Mouse (Mus musculus) ES-E14 (cell line): ENCODE data around the gene Atf7ip. TPM values are rescaled to one million over a fixed set of nuclear protein-coding genes. Genes with fewer than 3 reads are reported as not detected.

ENCODE experiments used
- DNase-seq: peaks from one replicate; pipeline ENCODE4 v3.0.0-alpha.2; 2013; ENCODE audit warnings: low read depth, low spot score
- H3K27ac ChIP-seq: 2 replicates; pipeline ENCODE4 v1.5.1; 2012; ENCODE audit warnings: low read depth, mild to moderate bottlenecking, low read length, moderate library complexity, mixed read lengths; ENCODE audit not compliant: poor library complexity, insufficient read depth, severe bottlenecking
- H3K36me3 ChIP-seq: 2 replicates; pipeline ENCODE4 v1.6.1; 2012; ENCODE audit warnings: mild to moderate bottlenecking, low read length, moderate library complexity, mixed read lengths; ENCODE audit not compliant: control insufficient read depth, poor library complexity, insufficient read depth, severe bottlenecking
- H3K4me1 ChIP-seq, 2 experiments: fragments of 150-350 bp in 1 of 2; sonication (generic) in 1 of 2; 2 replicates each; pipeline ENCODE4 v1.6.1; 2012; ENCODE audit warnings: low read length in 2 of 2, mild to moderate bottlenecking in 1 of 2, mixed read lengths in 1 of 2; ENCODE audit not compliant: control insufficient read depth in 2 of 2, insufficient read depth in 2 of 2, poor library complexity in 1 of 2
- H3K4me3 ChIP-seq, 2 experiments: fragments of 150-350 bp in 1 of 2; sonication (generic) in 1 of 2; 2 replicates each; pipeline ENCODE4 v1.5.1; 2012; ENCODE audit warnings: low read length in 2 of 2, low read depth in 1 of 2, mild to moderate bottlenecking in 1 of 2, mixed read lengths in 1 of 2; ENCODE audit not compliant: insufficient read depth in 1 of 2, poor library complexity in 1 of 2, severe bottlenecking in 1 of 2
- H3K9ac ChIP-seq: 2 replicates; pipeline ENCODE4 v1.6.1; 2012; ENCODE audit warnings: low read depth, mild to moderate bottlenecking, low read length, mixed read lengths; ENCODE audit not compliant: poor library complexity, insufficient read depth, severe bottlenecking
- H3K9me3 ChIP-seq: fragments of 150-350 bp; sonication (generic); 2 replicates; pipeline ENCODE4 v1.6.1; 2012; ENCODE audit warnings: low read depth, mild to moderate bottlenecking, low read length; ENCODE audit not compliant: control insufficient read depth, insufficient read depth
- CHD2 ChIP-seq: IDR thresholded peaks from 2 replicates; pipeline ENCODE4 v1.6.1; 2014; ENCODE audit warnings: mild to moderate bottlenecking, low read depth, low read length, inconsistent platforms
- HCFC1 ChIP-seq: IDR thresholded peaks from 2 replicates; pipeline ENCODE4 v1.6.1; 2012; ENCODE audit warnings: low read length, inconsistent platforms, borderline replicate concordance; ENCODE audit not compliant: insufficient read depth
- MAFK ChIP-seq: IDR thresholded peaks from 2 replicates; pipeline ENCODE4 v1.6.1; 2014; ENCODE audit warnings: mild to moderate bottlenecking, low read depth, low read length, inconsistent platforms; ENCODE audit not compliant: insufficient read depth
- ZC3H11A ChIP-seq: IDR thresholded peaks from 2 replicates; pipeline ENCODE4 v1.6.1; 2012; ENCODE audit warnings: low read depth, mild to moderate bottlenecking, inconsistent platforms, low read length, borderline replicate concordance
- ZNF384 ChIP-seq: IDR thresholded peaks from 2 replicates; pipeline ENCODE4 v1.6.1; 2012; ENCODE audit warnings: low read depth, low read length, inconsistent platforms
- in situ Hi-C, 2 experiments: fragments of 600-800 bp; cut with MboI; formaldehyde crosslinking; loops; one replicate each; pipeline ENCODE4 v1.15.1; 2025; ENCODE audit warnings: low sequenced_read_pairs in 2 of 2, inconsistent platforms in 1 of 2; ENCODE audit not compliant: unreplicated experiment in 2 of 2
- total RNA-seq: library from RNA; depleted of rRNA; stranded (reverse); fragments of 300-350 nt; gene quantifications from 2 replicates; pipeline ENCODE4 v1.2.3, GENCODE M21; 2012

Gene Atf7ip
- total RNA-seq, 1 experiment: 26.8 TPM

DNA sequence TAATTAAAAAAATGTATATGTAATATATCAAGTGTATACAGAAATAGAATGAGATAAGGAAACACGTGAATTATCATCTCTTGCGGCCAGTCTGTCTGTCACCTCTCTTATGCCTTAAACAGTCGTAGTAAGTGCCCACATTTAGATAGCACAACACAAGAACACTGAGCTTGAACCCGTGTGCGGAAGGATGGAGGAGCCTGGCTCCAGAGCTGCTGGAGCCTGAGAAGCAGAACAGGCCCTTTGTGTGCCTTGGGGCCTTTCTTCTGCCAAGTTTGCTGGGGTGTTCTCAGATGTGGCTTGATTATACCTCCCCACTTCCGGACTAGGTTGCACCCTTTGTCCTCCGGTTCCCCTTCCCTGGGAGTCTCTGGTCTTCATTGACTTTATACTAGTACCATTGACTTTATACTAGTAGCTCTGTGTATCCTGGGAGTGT, 25.8 kb downstream of the Atf7ip start:
- TF ChIP-seq ZNF384 (no peak), MAFK (no peak), ZC3H11A (no peak), HCFC1 (no peak), CHD2 (no peak)
- no peaks in the 10 kb centered on the region for H3K9me3 ChIP-seq
- peak overlapping the region; percentile 26; the same call in 1 of the 2 replicates for H3K9ac ChIP-seq
- no peak for DNase-seq
- H3K4me3 ChIP-seq: peak overlapping the region; percentile 3 to 52; a peak in 3 of 4 replicates
- H3K4me1 ChIP-seq: peaks cover 4 to 5% of the 10 kb centered on the region in 2 experiments; a peak in 2 of 4 replicates
- peaks cover 2% of the 10 kb centered on the region for H3K36me3 ChIP-seq
- peak overlapping the region; percentile 88 for H3K27ac ChIP-seq
- in situ Hi-C loops: no loop called here

DNA sequence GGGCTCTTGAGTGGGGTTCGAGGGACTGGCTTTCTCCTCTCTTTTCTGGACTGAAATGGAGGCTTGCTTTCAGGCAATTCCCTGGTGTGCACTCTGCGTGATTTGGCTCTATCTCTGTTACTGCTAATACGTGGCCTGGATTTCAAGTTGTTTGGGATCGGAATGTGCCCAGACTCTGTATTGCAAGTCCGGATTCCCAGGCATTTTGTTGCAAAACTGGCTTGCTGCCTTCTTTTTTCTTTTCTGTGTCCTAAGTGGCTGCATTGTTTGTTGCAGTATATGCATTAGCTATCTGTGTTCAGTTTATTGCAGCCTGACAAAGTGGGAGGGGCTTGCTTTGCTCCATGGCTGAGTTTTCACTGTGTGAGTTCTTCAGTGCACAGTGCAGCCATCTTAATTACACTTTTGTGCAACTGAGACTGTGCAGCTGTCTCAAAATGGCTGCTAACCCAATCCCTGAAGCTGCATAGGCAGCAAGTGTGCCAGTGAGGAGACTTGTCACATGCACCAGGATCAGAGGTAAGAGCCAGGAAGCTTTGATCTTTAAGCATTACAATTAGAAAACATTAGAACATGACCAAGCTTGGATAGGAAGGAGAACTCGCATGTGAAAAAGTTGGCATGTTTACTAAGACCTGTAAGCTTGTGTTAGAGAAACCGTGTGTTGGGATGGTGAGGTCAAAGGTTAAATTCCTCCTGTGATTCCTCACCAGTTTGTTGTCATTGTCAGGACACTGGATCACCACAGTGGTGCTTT, 26.7 kb downstream of the Atf7ip start:
- peak overlapping the region; percentile 71; the same call in 1 of the 2 replicates for H3K9ac ChIP-seq
- peak overlapping the region; percentile 53 to 70 for H3K4me3 ChIP-seq
- peaks cover 2% of the 10 kb centered on the region for H3K36me3 ChIP-seq
- DNase-seq: peak; percentile 90
- TF ChIP-seq ZC3H11A (peak; percentile 93), ZNF384 (no peak), MAFK (no peak), HCFC1 (peak; percentile 76), CHD2 (peak; percentile 64; the same call in 1 of the 2 replicates)
- in situ Hi-C loops: no loop called here
- H3K27ac ChIP-seq: peak overlapping the region; percentile 88; the same call in 1 of the 2 replicates
- H3K9me3 ChIP-seq: no peaks in the 10 kb centered on the region
- H3K4me1 ChIP-seq: peaks cover 4 to 5% of the 10 kb centered on the region in 2 experiments; a peak in 2 of 4 replicates

DNA sequence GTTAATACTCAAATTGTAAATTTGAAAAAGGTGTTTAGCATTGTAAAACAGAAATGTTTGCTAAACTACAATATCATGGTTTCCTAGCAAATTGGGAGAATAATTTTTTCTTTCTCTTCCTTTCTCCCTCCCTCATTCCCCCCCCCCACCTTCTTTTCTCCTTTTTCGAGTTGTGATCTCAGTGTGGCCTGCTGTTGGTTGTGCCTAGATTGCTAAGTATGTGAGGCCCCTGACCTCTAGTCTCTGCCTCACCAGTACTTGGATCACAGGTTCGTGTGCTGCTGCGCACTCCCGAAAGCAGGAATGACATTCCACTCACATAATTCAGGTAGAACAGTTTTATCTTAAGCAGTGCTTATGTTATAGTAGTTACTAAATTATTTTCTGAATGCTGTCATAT, 27.8 kb downstream of the Atf7ip start:
- no peak for DNase-seq
- H3K27ac ChIP-seq: no peak overlapping the region; the same call in 1 of the 2 replicates

DNA sequence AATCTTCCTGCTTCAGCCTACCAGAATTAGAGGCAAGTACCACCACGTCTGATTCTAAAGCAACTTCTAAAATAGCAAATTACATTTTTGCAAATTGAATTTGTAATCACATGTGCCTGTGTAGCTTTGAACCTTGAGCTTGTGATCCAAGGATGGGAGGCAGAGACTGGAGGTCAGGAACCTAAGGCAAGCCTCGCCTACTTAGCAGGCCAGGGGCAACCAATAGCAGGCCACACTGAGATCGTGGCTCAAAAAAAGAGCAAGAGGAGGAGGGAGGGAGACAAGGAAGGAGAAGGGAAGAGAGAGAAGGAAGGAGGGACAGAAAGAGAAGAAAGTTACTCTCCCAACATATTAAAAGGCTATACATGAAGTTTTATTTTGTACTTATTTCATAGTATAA, 28.5 kb downstream of the Atf7ip start:
- Histone ChIP-seq H3K9ac (no peak overlapping the region), H3K4me3 (no peak overlapping the region), H3K27ac (no peak overlapping the region), H3K9me3 (no peaks in the 10 kb centered on the region), H3K36me3 (peaks cover 2% of the 10 kb centered on the region), H3K4me1 (peaks cover 5 to 6% of the 10 kb centered on the region in 2 experiments; a peak in 2 of 4 replicates)
- in situ Hi-C loops: no loop called here
- DNase-seq: no peak
- TF ChIP-seq MAFK: no peak
- no peak for TF ChIP-seq ZC3H11A
- TF ChIP-seq HCFC1: no peak
- TF ChIP-seq CHD2: no peak
- TF ChIP-seq ZNF384: no peak

More for the DNA sequence above, 27.8 kb downstream of the Atf7ip start:
- Histone ChIP-seq H3K36me3 (peaks cover 2% of the 10 kb centered on the region), H3K9me3 (no peaks in the 10 kb centered on the region), H3K4me1 (peaks cover 5 to 6% of the 10 kb centered on the region in 2 experiments; a peak in 2 of 4 replicates), H3K4me3 (peak overlapping the region; percentile 24 to 53; a peak in 2 of 4 replicates), H3K9ac (peak overlapping the region; percentile 54; the same call in 1 of the 2 replicates)
- in situ Hi-C loops: no loop called here
- TF ChIP-seq HCFC1 (no peak), ZNF384 (no peak), ZC3H11A (no peak), CHD2 (no peak), MAFK (no peak)
